Mouse (Mus musculus) CH12.LX (cell line): ENCODE measurements around the gene Olfr222. TPM values are rescaled to one million over a fixed set of nuclear protein-coding genes. Genes with fewer than 3 reads are reported as not detected.

Experiments
- DNase-seq: peaks from one replicate; pipeline ENCODE4 v3.0.0-alpha.2; 2013; ENCODE audit errors: extremely low read depth
- H3K27ac ChIP-seq: 2 replicates; pipeline ENCODE4 v1.5.1; 2012; ENCODE audit warnings: low read depth, mild to moderate bottlenecking, control low read depth, moderate library complexity; ENCODE audit not compliant: insufficient read depth
- H3K27me3 ChIP-seq: replicated peaks from 2 replicates; pipeline ENCODE3; 2012; ENCODE audit warnings: inconsistent platforms
- H3K36me3 ChIP-seq, 2 experiments: replicated peaks in 1 of 2; 2 replicates each; pipeline versions ENCODE3 to v1.6.1; 2012; ENCODE audit warnings: inconsistent platforms in 1 of 2, low read length in 1 of 2, mild to moderate bottlenecking in 1 of 2, mixed read lengths in 1 of 2, moderate library complexity in 1 of 2; ENCODE audit not compliant: control insufficient read depth in 1 of 2, insufficient read depth in 1 of 2
- H3K4me1 ChIP-seq, 2 experiments: 2 replicates each; pipeline ENCODE4 v1.6.1; 2012; ENCODE audit warnings: inconsistent platforms in 1 of 2, moderate library complexity in 1 of 2; ENCODE audit not compliant: insufficient read depth in 2 of 2, control insufficient read depth in 1 of 2
- H3K4me2 ChIP-seq: 2 replicates; pipeline ENCODE4 v1.6.1; 2012; ENCODE audit warnings: low read depth, mild to moderate bottlenecking, control low read depth; ENCODE audit not compliant: poor library complexity, insufficient read depth, severe bottlenecking
- H3K4me3 ChIP-seq, 3 experiments: fragments of 150-350 bp in 1 of 3; sonication (generic) in 1 of 3; replicated peaks in 1 of 3; 2 replicates each; pipeline versions ENCODE3 to v1.5.1; 2011 to 2012; ENCODE audit warnings: low read depth in 2 of 3, low read length in 2 of 3, mild to moderate bottlenecking in 2 of 3, moderate library complexity in 2 of 3, control low read depth in 1 of 3, improper control_type of control experiment in 1 of 3, inconsistent platforms in 1 of 3, mixed read lengths in 1 of 3; ENCODE audit not compliant: poor library complexity in 1 of 3
- H3K79me2 ChIP-seq: replicated peaks from 2 replicates; pipeline ENCODE4 v1.6.1; 2012; ENCODE audit warnings: mild to moderate bottlenecking, moderate library complexity; ENCODE audit not compliant: control insufficient read depth, poor library complexity, insufficient read depth, severe bottlenecking; ENCODE audit errors: extremely low read depth
- H3K9ac ChIP-seq: 2 replicates; pipeline ENCODE4 v1.6.1; 2012; ENCODE audit warnings: low read depth, mild to moderate bottlenecking, control low read depth, moderate library complexity; ENCODE audit not compliant: insufficient read depth
- H3K9me3 ChIP-seq: replicated peaks from 2 replicates; pipeline ENCODE3; 2012; ENCODE audit warnings: low read length, inconsistent platforms, mixed read lengths
- BHLHE40 ChIP-seq: IDR thresholded peaks from 2 replicates; pipeline ENCODE4 v1.6.1; 2011; ENCODE audit warnings: mild to moderate bottlenecking, low read depth, low read length, improper control_type of control experiment
- CHD1 ChIP-seq: IDR thresholded peaks from 2 replicates; pipeline ENCODE4 v1.6.1; 2012; ENCODE audit warnings: low read depth, low read length, improper control_type of control experiment, inconsistent platforms
- CHD2 ChIP-seq: IDR thresholded peaks from 2 replicates; pipeline ENCODE4 v1.6.1; 2011; ENCODE audit warnings: low read length, improper control_type of control experiment
- CTCF ChIP-seq, 2 experiments: IDR thresholded peaks in 1 of 2; conservative IDR thresholded peaks in 1 of 2; 2 replicates each; pipeline ENCODE4 v1.5.1; 2011 to 2012; ENCODE audit warnings: low read depth in 2 of 2, low read length in 2 of 2, improper control_type of control experiment in 1 of 2, inconsistent platforms in 1 of 2, mild to moderate bottlenecking in 1 of 2, moderate library complexity in 1 of 2
- E2F4 ChIP-seq: IDR thresholded peaks from 2 replicates; pipeline ENCODE4 v1.6.1; 2011; ENCODE audit warnings: low read depth, low read length, improper control_type of control experiment; ENCODE audit not compliant: insufficient replicate concordance
- ELF1 ChIP-seq: IDR thresholded peaks from 2 replicates; pipeline ENCODE4 v1.6.1; 2014; ENCODE audit warnings: low read depth, mild to moderate bottlenecking, inconsistent platforms, low read length, improper control_type of control experiment
- EP300 ChIP-seq: IDR thresholded peaks from 2 replicates; pipeline ENCODE4 v1.6.1; 2011; ENCODE audit warnings: low read length, improper control_type of control experiment
- ETS1 ChIP-seq: conservative IDR thresholded peaks from 2 replicates; pipeline ENCODE4 v1.6.1; 2012; ENCODE audit warnings: low read depth, mild to moderate bottlenecking, inconsistent platforms, low read length, improper control_type of control experiment, moderate library complexity
- GABPA ChIP-seq: IDR thresholded peaks from 2 replicates; pipeline ENCODE4 v1.6.1; 2012; ENCODE audit warnings: low read depth, low read length, improper control_type of control experiment, inconsistent platforms; ENCODE audit not compliant: insufficient replicate concordance
- HCFC1 ChIP-seq: IDR thresholded peaks from 2 replicates; pipeline ENCODE4 v1.6.1; 2012; ENCODE audit warnings: low read depth, mild to moderate bottlenecking, inconsistent platforms, low read length, improper control_type of control experiment
- JUN ChIP-seq: IDR thresholded peaks from 2 replicates; pipeline ENCODE4 v1.6.1; 2011; ENCODE audit warnings: low read depth, mild to moderate bottlenecking, low read length, improper control_type of control experiment, moderate library complexity; ENCODE audit not compliant: insufficient read depth
- MAFK ChIP-seq: IDR thresholded peaks from 2 replicates; pipeline ENCODE4 v1.6.1; 2011; ENCODE audit warnings: low read length, improper control_type of control experiment; ENCODE audit not compliant: insufficient replicate concordance
- MAZ ChIP-seq: IDR thresholded peaks from 2 replicates; pipeline ENCODE4 v1.6.1; 2012; ENCODE audit warnings: low read depth, mild to moderate bottlenecking, inconsistent platforms, low read length, improper control_type of control experiment, moderate library complexity
- MEF2A ChIP-seq: IDR thresholded peaks from 2 replicates; pipeline ENCODE4 v1.6.1; 2014; ENCODE audit warnings: low read depth, mild to moderate bottlenecking, inconsistent platforms, low read length, improper control_type of control experiment, borderline replicate concordance
- MXI1 ChIP-seq: IDR thresholded peaks from 2 replicates; pipeline ENCODE4 v1.6.1; 2011; ENCODE audit warnings: mild to moderate bottlenecking, low read depth, low read length, improper control_type of control experiment
- MYC ChIP-seq: IDR thresholded peaks from 2 replicates; pipeline ENCODE4 v1.6.1; 2011; ENCODE audit warnings: low read depth, mild to moderate bottlenecking, improper control_type of control experiment, low read length
- NRF1 ChIP-seq: IDR thresholded peaks from 2 replicates; pipeline ENCODE4 v1.6.1; 2014; ENCODE audit warnings: low read depth, mild to moderate bottlenecking, inconsistent platforms, low read length, improper control_type of control experiment, moderate library complexity
- PAX5 ChIP-seq: IDR thresholded peaks from 2 replicates; pipeline ENCODE4 v1.6.1; 2012; ENCODE audit warnings: low read length, inconsistent platforms, mixed read lengths
- POLR2A ChIP-seq: IDR thresholded peaks from 2 replicates; pipeline ENCODE4 v1.6.1; 2011; ENCODE audit warnings: low read depth, mild to moderate bottlenecking, improper control_type of control experiment, low read length
- POLR2AphosphoS2 ChIP-seq: IDR thresholded peaks from 2 replicates; pipeline ENCODE4 v1.6.1; 2011; ENCODE audit warnings: low read depth, low read length, improper control_type of control experiment
- RAD21 ChIP-seq: IDR thresholded peaks from 2 replicates; pipeline ENCODE4 v1.6.1; 2011; ENCODE audit warnings: low read depth, mild to moderate bottlenecking, low read length, improper control_type of control experiment, moderate library complexity
- RCOR1 ChIP-seq: conservative IDR thresholded peaks from 2 replicates; pipeline ENCODE4 v1.6.1; 2012; ENCODE audit warnings: low read depth, mild to moderate bottlenecking, inconsistent platforms, low read length, improper control_type of control experiment
- SIN3A ChIP-seq: IDR thresholded peaks from 2 replicates; pipeline ENCODE4 v1.6.1; 2012; ENCODE audit warnings: low read length, improper control_type of control experiment, inconsistent platforms
- SMC3 ChIP-seq: IDR thresholded peaks from 2 replicates; pipeline ENCODE4 v1.6.1; 2011; ENCODE audit warnings: low read depth, low read length, improper control_type of control experiment
- TBP ChIP-seq: conservative IDR thresholded peaks from 2 replicates; pipeline ENCODE4 v1.6.1; 2011; ENCODE audit warnings: low read depth, low read length, improper control_type of control experiment
- TCF12 ChIP-seq: IDR thresholded peaks from 2 replicates; pipeline ENCODE4 v1.6.1; 2014; ENCODE audit warnings: low read depth, mild to moderate bottlenecking, inconsistent platforms, low read length, improper control_type of control experiment
- UBTF ChIP-seq: IDR thresholded peaks from 2 replicates; pipeline ENCODE4 v1.6.1; 2012; ENCODE audit warnings: low read depth, mild to moderate bottlenecking, inconsistent platforms, low read length, improper control_type of control experiment, moderate library complexity
- USF1 ChIP-seq: IDR thresholded peaks from 2 replicates; pipeline ENCODE4 v1.6.1; 2014; ENCODE audit warnings: low read depth, mild to moderate bottlenecking, inconsistent platforms, low read length, improper control_type of control experiment
- USF2 ChIP-seq: conservative IDR thresholded peaks from 2 replicates; pipeline ENCODE4 v1.6.1; 2011; ENCODE audit warnings: low read depth, low read length, improper control_type of control experiment
- ZC3H11A ChIP-seq: IDR thresholded peaks from 2 replicates; pipeline ENCODE4 v1.6.1; 2012; ENCODE audit warnings: low read depth, mild to moderate bottlenecking, inconsistent platforms, low read length, improper control_type of control experiment
- ZMIZ1 ChIP-seq: IDR thresholded peaks from 2 replicates; pipeline ENCODE4 v1.6.1; 2012; ENCODE audit warnings: low read depth, mild to moderate bottlenecking, inconsistent platforms, low read length, improper control_type of control experiment
- ZNF384 ChIP-seq: IDR thresholded peaks from 2 replicates; pipeline ENCODE4 v1.6.1; 2012; ENCODE audit warnings: low read depth, low read length, improper control_type of control experiment, inconsistent platforms
- dilution Hi-C: fragments of 300-500 bp; cut with MboI; formaldehyde crosslinking; loops from 2 replicates; pipeline ENCODE4 v1.14.3; 2020; ENCODE audit warnings: low sequenced_read_pairs; ENCODE audit not compliant: extremely low pct_unique_long_range_greater_than_20kb, extremely low pct_ligation_motif_present
- in situ Hi-C: fragments of 300-500 bp; cut with MboI; formaldehyde crosslinking; loops from 3 replicates; pipeline ENCODE4 v1.14.3; 2019; ENCODE audit warnings: low sequenced_read_pairs, low pct_ligation_motif_present, low pct_unique_long_range_greater_than_20kb, mixed read lengths
- polyA plus RNA-seq: library from polyadenylated mRNA; unstranded; fragments of >175 nt; gene quantifications from 2 replicates; pipeline ENCODE4 v1.2.1, GENCODE M21; 2012; ENCODE audit warnings: low read depth; ENCODE audit not compliant: insufficient read length
- total RNA-seq, 2 experiments: library from RNA; depleted of rRNA; stranded (reverse); fragments of 300-350 nt in 1 of 2; fragments of >200 nt in 1 of 2; gene quantifications; 2 replicates each; pipeline ENCODE4 v1.2.3; 2012 to 2014

Gene Olfr222
- total and polyA plus RNA-seq, 3 experiments, result not detected

- Histone ChIP-seq H3K9me3 (no peaks in the 10 kb centered on the region), H3K4me3 (no peak overlapping the region), H3K27ac (no peak overlapping the region), H3K4me2 (no peak overlapping the region), H3K79me2 (no peaks in the 10 kb centered on the region), H3K4me1 (peaks cover 0 to 4% of the 10 kb centered on the region in 2 experiments; a peak in 1 of 4 replicates), H3K27me3 (peaks cover 89% of the 10 kb centered on the region), H3K36me3 (no peaks in the 10 kb centered on the region), H3K9ac (no peak overlapping the region)
- no peak for DNase-seq
- TF ChIP-seq TBP (no peak), HCFC1 (no peak), MAFK (no peak), RAD21 (no peak), BHLHE40 (no peak), USF1 (no peak), E2F4 (no peak), CHD1 (no peak), ETS1 (no peak), CHD2 (no peak), ZNF384 (no peak), RCOR1 (no peak), NRF1 (no peak), TCF12 (no peak), PAX5 (no peak), SMC3 (no peak), MAZ (no peak), MEF2A (no peak)
- dilution Hi-C loops, result no loop called here
- in situ Hi-C loops, result no loop called here
These were observed 20.9 kb upstream of the Olfr222 start for GRCm38 (mm10) chr11:59596950-59597349.

- dilution Hi-C loops (no loop called here), in situ Hi-C loops (no loop called here)
- Histone ChIP-seq H3K36me3 (no peaks in the 10 kb centered on the region), H3K27ac (no peak overlapping the region), H3K9ac (no peak overlapping the region), H3K9me3 (no peaks in the 10 kb centered on the region), H3K27me3 (peaks cover 88% of the 10 kb centered on the region), H3K4me3 (no peak overlapping the region), H3K79me2 (no peaks in the 10 kb centered on the region), H3K4me1 (peaks cover 0 to 4% of the 10 kb centered on the region in 2 experiments; a peak in 1 of 4 replicates), H3K4me2 (no peak overlapping the region)
- no peak for DNase-seq
- TF ChIP-seq MYC (no peak), UBTF (no peak), CHD2 (no peak), POLR2A (no peak), POLR2AphosphoS2 (no peak), NRF1 (no peak), USF2 (peak; percentile 56), EP300 (no peak), ZMIZ1 (no peak), MAFK (no peak), SIN3A (no peak), HCFC1 (no peak), MXI1 (no peak), BHLHE40 (no peak), PAX5 (no peak), SMC3 (peak; percentile 51), ETS1 (no peak), CHD1 (no peak), RCOR1 (no peak), JUN (no peak), TBP (no peak), GABPA (no peak), E2F4 (no peak), ELF1 (no peak), CTCF (conservative IDR thresholded peaks at IDR 0.05 in 1 of 2, IDR thresholded peaks at IDR 0.05 in 1 of 2; ENCODE audit: low read depth in 2 of 2, low read length in 2 of 2) (peak; percentile 25 to 68; a peak in 2 of 4 replicates), MEF2A (no peak), ZC3H11A (no peak), ZNF384 (peak; percentile 84), MAZ (no peak)
These were observed 20.1 kb upstream of the Olfr222 start for GRCm38 (mm10) chr11:59596091-59596490.
